Mouse (Mus musculus) cerebellum, postnatal 10 days (tissue): ENCODE results near the gene Gjc1.
A peak's percentile ranks its signal among the peaks of the same experiment; 100 is the strongest.

Experiments used
- DNase-seq, 2 experiments: peaks; one replicate each; pipeline ENCODE4 v3.0.0; 2021; ENCODE audit warnings: mixed read lengths in 2 of 2

The Gjc1 gene

GRCm38 (mm10) chr11:102771916-102772714 is 47.4 kb downstream of the Gjc1 start:
- DNase-seq = peak in 1 of 2 experiments; percentile 40

- DNase-seq = peak in 1 of 2 experiments; percentile 39
Measured at GRCm38 (mm10) chr11:102770662-102771435, 48.7 kb downstream of the Gjc1 start.

DNA sequence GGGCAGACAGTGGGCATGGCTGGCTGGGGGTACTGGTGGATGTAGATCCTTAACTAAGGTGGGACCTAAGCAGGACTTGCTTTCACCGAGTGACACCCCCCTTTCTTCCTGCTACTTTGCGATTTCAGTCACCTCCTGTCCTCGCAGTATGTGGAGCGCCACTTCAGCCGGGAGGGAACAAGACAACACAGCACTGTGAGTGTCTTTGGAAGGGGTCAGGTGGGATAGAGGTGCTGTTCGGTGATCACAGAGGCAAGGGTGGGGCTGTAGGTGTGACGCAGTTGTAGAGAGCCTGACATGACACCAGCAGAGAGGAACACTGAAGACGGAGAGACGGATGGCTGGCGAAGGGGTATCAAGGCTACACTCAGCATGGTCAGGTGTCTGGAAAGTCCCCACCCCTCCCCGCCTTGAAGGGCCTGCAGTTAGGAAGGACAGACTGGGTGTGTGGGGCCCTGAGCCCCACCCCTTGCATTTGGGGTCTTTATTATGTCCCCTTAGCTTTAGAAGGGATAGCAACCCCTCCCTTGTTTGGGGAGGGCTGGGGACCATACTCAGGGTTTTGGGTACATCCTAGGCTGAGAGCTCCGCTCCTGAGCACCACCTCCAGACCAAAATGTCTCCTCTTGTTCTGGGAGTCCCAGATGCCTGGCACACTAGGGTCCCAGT is 49.4 kb downstream of the Gjc1 start:
- peak in 1 of 2 experiments; percentile 26 for DNase-seq

DNA sequence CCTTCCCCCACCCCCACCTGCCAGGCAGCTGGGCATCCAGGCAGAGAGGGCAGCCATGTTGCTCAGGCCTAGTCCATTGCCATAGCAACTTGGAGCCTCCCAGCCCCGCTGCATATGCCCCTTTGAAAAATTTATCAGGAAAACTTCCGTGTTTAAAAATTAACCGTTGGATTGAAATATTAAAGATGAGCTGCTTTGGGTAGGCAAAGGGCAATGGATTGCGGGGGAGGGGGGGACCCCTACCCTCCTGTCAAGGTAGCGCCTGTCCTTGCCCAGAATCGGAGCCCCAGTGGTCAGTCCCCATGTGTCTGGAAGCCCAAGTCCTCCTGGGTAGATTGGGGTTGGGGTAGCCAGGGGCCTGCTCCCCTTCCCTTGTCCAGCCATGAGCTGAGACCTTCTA is 50.4 kb downstream of the Gjc1 start:
- peak in 1 of 2 experiments; percentile 50 for DNase-seq

DNA sequence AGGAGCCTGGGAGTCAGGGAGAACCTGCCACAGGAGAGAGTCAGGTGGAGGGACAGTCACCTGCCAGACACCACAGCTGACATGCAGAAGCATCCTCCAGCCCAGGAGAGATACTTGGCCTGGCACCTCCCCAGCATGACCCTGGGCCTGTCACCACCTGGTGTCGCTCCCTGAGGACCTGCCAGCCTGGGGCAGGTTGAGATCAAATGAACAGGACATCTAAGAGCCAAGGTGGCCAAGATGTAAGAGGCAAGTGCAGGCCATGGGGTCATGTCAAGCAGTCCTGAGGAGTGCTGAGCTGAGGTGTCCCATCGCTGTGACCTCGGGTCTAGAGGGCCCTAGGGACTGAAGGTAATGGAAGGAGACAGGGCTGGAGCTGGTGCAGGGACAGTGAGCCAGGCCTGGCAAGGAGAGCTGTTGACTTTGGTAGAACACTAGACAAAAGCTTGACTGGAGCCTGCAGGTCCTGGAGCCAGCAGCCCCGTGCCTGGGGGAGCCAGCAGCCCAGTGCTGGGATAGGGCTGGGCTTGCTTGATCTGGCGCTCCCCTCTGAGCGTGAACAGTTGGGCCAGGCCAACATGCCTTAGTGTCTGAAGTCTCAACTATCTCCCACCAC is 52.3 kb downstream of the Gjc1 start:
- DNase-seq = peak; percentile 36 to 45

DNA sequence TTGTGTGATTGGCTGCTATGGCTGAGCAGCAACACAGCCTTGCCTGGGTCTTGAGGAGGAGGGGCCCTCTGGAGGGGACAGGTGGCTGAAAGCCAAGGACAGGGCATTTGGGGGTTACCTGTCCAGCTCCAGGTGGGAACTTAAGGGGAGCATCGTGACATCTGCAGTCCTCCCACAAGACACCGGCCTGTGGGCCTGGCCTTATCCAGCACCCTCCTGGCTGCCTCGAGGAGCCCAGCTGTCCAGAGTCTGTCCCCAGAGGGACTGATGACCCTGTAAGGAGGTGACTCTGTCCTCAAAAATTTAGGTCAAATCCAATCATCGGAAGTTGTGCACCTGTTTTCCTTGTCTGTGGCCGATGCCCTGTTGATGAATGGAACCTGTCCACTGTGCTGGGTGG is 54.1 kb downstream of the Gjc1 start:
- peak; percentile 31 to 33 for DNase-seq

- DNase-seq = peak; percentile 62 to 74
Measured at GRCm38 (mm10) chr11:102763009-102763767, 56.3 kb downstream of the Gjc1 start.

GRCm38 (mm10) chr11:102762248-102762647 is 57.3 kb downstream of the Gjc1 start:
- peak; percentile 57 to 63 for DNase-seq

GRCm38 (mm10) chr11:102761309-102762210 is 57.9 kb downstream of the Gjc1 start, which contains the start of gene Adam11:
Adam11 (plus strand) TSS chr11:102761439.
- DNase-seq = peak; percentile 75 to 76

DNA sequence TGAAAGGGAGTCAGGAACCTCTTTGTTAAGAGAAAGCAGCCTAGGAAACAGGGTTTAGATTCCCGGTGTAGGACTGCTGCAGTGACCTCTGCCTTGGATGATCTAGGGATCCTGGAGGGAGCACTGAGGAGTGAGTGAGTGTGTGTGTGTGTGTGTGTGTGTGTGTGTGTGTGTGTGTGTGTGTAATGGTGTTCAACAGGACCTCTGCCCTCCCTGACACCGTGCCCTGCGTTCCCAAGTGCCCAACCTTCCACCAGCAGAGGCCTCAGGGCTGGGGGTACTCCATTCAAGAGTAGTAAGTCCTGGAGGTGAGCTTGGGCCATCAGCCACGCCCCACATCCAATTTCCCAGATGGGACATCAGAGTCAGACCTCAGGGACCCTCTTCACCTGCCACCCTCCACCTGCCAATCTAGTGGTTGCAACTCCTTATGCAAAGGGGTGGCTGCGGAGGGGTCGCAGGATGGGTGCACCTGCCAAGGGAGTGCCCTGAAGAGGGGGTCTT is 58.6 kb downstream of the Gjc1 start:
- no peak for DNase-seq

GRCm38 (mm10) chr11:102758977-102759376 is 60.5 kb downstream of the Gjc1 start:
- DNase-seq = peak; percentile 39 to 48

DNA sequence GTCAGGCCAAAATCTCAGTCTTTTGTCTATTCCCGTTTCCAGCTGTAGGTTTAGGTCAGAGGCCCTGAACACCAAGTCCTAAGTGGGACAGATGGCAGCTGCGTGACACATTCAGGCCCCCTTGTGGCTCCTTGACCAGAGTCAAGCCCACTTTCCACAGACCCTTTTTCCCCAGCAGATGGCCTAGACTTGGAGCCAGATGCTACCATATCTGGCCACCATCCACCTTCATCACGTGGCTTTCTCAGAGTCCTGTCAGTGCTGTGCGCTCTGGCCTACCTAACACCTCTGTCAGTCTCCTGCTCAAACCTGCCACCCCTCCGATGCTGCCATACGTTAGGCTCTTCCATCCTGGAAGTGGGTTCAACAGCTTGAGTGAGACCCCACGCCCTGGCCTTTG is 64.1 kb downstream of the Gjc1 start:
- peak; percentile 77 to 81 for DNase-seq

DNA sequence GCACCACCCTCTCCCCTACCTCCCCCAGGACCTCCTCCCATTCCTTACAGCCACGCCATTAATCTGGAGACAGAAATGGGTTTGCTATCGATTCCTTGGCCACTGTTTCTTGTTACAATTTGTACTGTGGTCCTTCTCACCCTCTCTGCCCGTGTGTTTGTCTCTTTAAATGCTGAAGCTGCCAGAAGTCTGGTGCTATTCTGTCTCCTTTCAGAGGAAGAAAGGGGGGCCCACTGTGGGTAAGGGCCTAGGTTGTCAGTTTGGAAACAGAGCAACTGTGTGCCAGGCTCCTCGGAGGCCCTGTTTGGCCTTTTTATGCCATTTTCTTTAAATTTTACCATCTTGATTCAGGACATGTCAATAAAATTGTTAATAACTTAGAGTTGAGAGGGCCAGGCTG is 65.1 kb downstream of the Gjc1 start:
- DNase-seq = peak; percentile 29 to 44

DNA sequence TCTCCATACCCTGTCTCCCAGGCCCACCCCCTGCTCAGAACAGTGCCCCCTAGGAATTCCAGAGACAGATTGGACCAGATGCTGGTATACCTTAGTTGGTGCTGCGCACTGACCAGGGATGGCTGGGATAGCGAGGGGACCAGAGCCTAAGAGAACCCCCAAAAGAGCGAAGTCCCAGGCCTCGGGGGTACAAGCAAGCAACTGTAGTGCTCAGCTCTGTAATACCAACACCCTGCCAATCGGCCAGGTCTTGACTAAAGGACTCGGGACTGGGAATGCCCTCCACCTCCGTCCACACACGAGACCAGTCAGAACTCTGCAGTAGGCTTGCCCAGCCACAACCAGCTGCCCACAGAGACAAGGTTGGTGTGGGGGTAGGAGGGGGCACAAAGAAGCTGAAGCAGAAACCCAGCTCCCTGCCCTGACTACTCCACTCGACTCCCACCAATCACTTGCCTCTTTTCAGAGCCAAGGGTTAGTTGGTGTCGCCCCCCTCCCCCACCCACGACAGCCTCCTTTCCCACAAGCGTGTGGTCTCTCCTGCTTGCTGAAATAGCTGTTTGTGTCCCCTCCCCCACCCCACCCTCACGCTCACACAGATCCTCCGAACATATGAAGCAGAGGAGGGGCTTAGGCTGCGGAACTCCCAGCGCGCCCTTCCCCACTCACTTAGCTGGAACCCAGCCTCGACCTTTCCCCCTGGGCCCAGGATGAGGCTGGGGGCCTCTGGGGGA is 65.7 kb downstream of the Gjc1 start:
- peak; percentile 44 to 59 for DNase-seq

- peak; percentile 54 to 61 for DNase-seq
Measured at GRCm38 (mm10) chr11:102752896-102753590, 66.5 kb downstream of the Gjc1 start.

- no peak for DNase-seq
Measured at GRCm38 (mm10) chr11:102749712-102750111, 69.8 kb downstream of the Gjc1 start.
